Mouse (Mus musculus) adrenal gland, adult (tissue): ENCODE measurements around the gene Tshz2.

Source experiments
- DNase-seq, 2 experiments: peaks; one replicate each; pipeline ENCODE4 v3.0.0; 2022 to 2023; ENCODE audit warnings: low spot score in 1 of 2; ENCODE audit not compliant: inconsistent age in 2 of 2

The Tshz2 gene

GRCm38 (mm10) chr2:170091563-170092443 is 459.0 kb downstream of the Tshz2 start:
- DNase-seq = no peak

- DNase-seq = no peak
Observed at GRCm38 (mm10) chr2:170094220-170094619, 461.4 kb downstream of the Tshz2 start.

GRCm38 (mm10) chr2:170094871-170095270 is 462.1 kb downstream of the Tshz2 start:
- no peak for DNase-seq

GRCm38 (mm10) chr2:170101132-170101531 is 468.3 kb downstream of the Tshz2 start:
- peak; percentile 87 to 97 for DNase-seq

GRCm38 (mm10) chr2:170101932-170102331 is 469.1 kb downstream of the Tshz2 start:
- peak; percentile 5 to 27 for DNase-seq

- DNase-seq = peak in 1 of 2 experiments; percentile 28
Observed at GRCm38 (mm10) chr2:170103341-170103740, 470.5 kb downstream of the Tshz2 start.

- DNase-seq = peak; percentile 49 to 83
Observed at GRCm38 (mm10) chr2:170103852-170104251, 471.0 kb downstream of the Tshz2 start.

GRCm38 (mm10) chr2:170104396-170104795 is 471.6 kb downstream of the Tshz2 start:
- DNase-seq = no peak

- DNase-seq = peak in 1 of 2 experiments; percentile 20
Observed at GRCm38 (mm10) chr2:170106000-170106399, 473.2 kb downstream of the Tshz2 start.

GRCm38 (mm10) chr2:170107791-170108190 is 475.0 kb downstream of the Tshz2 start:
- DNase-seq = no peak

- no peak for DNase-seq
Observed at GRCm38 (mm10) chr2:170109528-170109927, 476.7 kb downstream of the Tshz2 start.

- DNase-seq = no peak
Observed at GRCm38 (mm10) chr2:170110306-170110705, 477.5 kb downstream of the Tshz2 start.

- DNase-seq = peak; percentile 70 to 94
Observed at GRCm38 (mm10) chr2:170116704-170117281, 484.0 kb downstream of the Tshz2 start.

GRCm38 (mm10) chr2:170120139-170121027 is 487.6 kb downstream of the Tshz2 start:
- DNase-seq = peak; percentile 88 to 91
